Mouse (Mus musculus) heart, postnatal 10 days (tissue): ENCODE data around the gene Kif24. TPM values are rescaled to one million over a fixed set of nuclear protein-coding genes. Genes with fewer than 3 reads are reported as not detected.

Experiments used
- DNase-seq, 2 experiments: peaks; one replicate each; pipeline ENCODE4 v3.0.0; 2021
- intact Hi-C: fragments of 180-260 bp; cut with DNase I; formaldehyde crosslinking; loops from one replicate; pipeline ENCODE4 v1.15.1; 2025
- total RNA-seq, 2 experiments: library from RNA; stranded (reverse); gene quantifications; 2 replicates each; pipeline ENCODE4 v1.2.3; 2021

Gene Kif24
- total RNA-seq, 2 experiments from 2014 or later = 1.4 to 2.0 TPM

DNA sequence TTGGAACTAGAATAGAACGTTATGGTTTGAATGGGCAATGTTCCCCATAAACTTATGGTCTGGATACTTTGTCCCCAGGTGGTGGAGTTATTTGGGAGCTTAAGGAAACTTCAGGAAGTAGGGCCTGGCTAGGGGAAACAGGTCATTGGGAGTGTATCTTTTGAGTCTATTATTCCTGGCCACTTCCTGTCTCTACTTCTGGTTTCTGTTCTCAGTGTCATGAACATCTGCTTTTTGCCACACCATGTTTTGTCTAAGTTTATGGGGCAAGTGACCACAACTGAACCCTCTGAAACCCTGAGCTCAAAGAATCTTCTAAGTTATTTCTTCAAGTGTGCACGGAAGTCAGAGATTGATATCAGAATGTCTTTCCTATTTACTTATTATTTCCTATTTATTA is 57.3 kb downstream of the Kif24 start:
- intact Hi-C loops = no loop called here
- no peak for DNase-seq

DNA sequence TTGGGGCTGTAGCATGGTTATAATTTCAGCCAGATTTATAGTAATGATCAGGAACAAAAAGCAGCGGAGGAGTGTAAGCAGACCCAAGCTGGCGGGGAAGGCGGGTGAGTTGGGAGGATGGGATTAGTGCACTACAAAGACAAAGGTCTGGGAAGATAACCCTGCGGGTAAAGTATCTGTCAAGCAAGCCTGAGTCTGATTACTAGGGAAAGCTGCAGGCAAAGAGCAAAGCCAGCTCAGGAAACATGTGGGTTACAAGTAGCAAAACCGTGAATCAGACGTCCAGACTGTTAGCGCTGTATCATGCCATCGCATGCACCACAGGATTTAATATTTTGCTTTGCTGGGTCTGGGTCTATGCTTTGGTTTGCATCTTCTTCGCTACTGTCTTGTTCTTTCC is 58.1 kb downstream of the Kif24 start:
- intact Hi-C loops = no loop called here
- DNase-seq = no peak

DNA sequence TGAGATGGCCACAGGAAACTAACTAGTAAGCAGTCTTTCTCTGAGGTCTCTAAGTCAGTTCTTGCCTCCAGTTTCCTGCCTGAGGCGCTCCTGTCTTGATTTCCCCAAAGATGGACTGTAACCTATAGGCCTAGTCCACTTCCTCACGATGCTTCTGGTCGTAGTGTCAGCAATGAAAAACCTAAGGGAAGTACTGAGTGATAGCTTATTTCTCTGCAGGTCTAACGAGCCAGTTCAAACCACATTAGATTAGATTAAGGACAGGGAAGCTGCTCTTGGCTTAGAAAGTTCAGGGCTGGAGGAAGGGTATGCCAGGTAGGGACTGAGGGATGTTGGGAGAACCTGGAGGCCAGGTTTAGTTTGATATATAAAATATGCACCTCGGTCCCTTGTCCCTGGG is 63.1 kb downstream of the Kif24 start:
- no peak for DNase-seq
- intact Hi-C loops = no loop called here

DNA sequence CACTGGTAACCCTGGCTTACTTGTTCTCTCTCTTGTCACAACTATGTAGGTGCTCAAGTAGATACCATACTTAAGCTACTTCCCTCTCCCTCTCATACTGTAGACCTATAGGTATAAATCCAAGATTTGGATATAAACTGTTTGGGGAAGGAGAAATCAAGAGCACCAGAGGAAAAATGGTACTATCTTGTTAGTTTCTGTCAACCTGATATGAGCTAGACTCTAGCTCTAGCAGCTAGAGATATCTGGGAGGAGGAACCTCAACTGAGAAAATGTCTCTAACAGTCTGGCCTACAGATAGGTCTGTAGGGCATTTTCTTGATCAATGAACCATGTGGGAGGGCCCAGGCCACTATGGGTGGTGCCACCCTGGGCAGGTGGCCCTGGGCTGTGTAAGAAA is 63.5 kb downstream of the Kif24 start:
- DNase-seq = no peak
- intact Hi-C loops = no loop called here

DNA sequence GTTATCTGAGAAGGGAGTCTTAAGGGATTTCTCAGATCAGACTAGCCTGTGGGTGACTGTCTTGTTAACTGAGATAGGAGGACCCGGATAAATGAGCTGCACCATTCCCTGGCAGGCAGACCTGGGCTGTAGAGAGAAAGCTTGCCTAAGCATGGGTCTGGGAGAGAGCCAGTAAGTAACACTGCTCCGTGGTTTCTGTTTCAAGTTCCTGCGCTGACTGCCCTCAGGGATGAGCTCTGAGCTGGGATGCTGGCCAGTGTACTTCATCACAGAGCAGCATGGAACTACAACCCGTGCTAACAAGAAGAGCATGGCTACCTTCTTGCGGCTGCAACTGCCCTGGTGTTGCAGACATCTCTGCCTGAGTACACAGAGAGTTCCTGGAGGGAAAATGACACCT is 64.8 kb downstream of the Kif24 start:
- peak; percentile 24 to 29 for DNase-seq
- intact Hi-C loops = no loop called here

DNA sequence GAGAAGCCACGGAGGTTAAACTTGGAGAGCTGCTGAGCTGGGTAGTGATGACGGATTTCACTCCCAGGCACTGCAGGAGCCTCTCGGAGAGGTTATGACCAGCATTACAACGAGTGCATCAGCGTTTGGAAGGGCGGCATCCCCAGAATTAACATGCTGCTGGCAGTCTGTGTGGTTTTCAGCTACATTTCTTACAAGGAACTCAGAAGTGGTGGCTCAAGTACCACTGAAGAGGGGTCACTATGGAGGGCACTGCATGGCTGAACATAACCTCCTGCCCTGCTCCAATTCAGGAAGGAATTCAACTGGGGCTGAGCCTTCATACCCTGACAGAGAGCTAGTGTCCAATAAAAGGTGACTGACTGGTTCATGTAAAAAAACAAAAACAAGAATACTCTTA is 66.3 kb downstream of the Kif24 start:
- no peak for DNase-seq
- intact Hi-C loops = no loop called here

DNA sequence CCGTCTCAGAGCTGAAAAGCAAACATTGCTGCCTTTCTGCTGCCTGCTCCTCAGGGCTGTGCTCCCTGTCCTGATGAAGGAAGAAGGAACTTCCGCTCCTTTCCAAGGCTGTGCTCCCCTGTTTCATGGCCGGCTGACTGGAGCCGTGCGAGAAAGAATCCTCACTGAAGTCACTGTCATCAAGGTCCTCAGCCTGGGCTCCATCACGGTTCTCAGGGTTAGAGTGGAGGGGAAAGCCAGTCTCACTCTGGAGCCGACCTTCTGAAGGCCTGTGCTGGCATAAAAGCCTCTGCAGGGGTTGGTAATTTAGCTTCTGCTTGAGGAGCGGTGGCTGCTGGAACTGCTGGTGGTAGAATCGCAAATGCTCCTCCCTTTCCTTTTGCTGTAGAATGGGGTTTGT is 70.0 kb downstream of the Kif24 start:
- no peak for DNase-seq
- intact Hi-C loops = loop anchor here (5.0 kb wide), 1 partner anchor 77 kb away; no protein-coding TSS in a partner anchor

DNA sequence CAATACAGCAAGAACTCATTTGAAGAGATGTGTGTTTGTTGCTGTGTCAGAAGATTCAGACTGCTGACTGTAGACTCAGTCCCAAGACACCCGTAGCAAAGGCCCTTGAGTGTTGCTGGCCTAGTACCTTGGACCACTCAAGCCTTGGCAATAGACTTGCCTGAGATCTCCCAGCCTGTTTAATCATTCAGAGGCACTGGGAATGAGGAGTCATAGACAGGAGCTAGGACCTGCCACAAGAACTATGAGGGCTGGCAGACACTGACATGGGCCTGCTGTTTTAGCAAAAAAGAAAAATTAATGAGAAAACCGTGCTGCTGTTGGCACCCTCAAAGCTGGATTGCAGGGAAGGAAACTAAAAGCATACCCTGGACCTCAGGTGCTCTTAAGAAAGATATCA is 73.7 kb downstream of the Kif24 start:
- intact Hi-C loops = loop anchor here (2.0 to 5.0 kb wide), 2 partner anchors 74 to 340 kb away; no protein-coding TSS in a partner anchor
- DNase-seq = no peak

DNA sequence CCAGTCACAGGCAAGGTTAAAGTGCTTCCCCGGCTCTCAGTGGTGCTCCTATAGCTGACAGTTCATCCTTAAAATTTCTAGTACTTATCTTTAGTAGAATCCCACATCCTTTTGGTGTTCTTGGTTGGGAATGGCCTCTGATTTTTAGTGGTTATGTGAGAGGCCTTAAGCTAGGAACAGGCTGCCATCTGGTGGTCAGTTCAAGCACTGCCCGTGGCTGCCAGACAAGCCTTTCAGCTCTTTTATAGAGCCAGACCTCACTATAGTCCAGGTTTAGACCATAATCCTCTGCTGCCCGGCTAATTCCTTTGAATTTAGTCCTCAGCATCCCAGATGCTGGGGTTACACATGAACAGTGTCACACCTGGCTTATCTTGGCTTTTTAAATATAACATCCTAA is 74.6 kb downstream of the Kif24 start:
- DNase-seq = peak; percentile 87 to 91

DNA sequence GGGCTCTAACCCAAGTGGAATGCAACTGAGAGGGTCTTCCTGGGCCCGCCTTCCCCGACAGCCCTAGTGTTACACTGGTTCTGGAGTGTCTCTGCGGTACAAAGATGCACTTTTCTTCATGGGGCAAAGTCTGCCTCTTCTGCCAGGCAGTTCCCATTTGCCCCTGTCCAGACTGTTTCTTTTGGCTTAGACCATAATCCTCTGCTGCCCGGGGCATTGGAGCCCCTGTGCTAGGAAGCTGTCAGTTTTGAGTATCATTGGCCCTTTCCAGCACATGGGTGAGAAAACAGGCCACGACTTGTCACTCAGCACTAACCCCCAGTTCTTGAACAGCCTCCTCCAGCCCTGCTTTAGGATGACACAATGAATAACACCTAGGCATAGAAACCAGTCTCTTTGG is 75.4 kb downstream of the Kif24 start:
- intact Hi-C loops = loop anchor here (5.0 kb wide), 1 partner anchor 162 kb away; no protein-coding TSS in a partner anchor
- no peak for DNase-seq

More for the DNA sequence above, 74.6 kb downstream of the Kif24 start:
- intact Hi-C loops = loop anchor here (2.0 to 5.0 kb wide), 2 partner anchors 73 to 339 kb away; no protein-coding TSS in a partner anchor

DNA sequence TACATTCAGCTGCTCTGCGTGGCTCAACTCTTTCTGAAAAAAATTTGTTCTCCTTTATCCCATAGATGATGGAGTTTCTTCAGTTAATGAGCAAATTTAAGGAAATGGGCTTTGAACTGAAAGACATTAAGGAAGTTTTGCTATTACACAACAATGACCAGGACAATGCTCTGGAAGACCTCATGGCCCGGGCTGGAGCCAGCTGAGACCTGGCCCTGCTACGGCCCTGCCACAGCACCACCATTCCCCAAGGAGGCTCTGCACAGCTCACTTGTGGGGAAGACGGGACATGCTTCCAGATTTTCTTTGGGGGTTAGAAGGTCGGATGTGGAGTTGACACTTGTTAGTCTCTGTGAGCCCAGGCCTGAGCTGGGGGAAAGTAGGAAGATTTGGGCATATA is 76.1 kb downstream of the Kif24 start:
- intact Hi-C loops = loop anchor here (5.0 kb wide), 1 partner anchor 161 kb away; no protein-coding TSS in a partner anchor
- no peak for DNase-seq

DNA sequence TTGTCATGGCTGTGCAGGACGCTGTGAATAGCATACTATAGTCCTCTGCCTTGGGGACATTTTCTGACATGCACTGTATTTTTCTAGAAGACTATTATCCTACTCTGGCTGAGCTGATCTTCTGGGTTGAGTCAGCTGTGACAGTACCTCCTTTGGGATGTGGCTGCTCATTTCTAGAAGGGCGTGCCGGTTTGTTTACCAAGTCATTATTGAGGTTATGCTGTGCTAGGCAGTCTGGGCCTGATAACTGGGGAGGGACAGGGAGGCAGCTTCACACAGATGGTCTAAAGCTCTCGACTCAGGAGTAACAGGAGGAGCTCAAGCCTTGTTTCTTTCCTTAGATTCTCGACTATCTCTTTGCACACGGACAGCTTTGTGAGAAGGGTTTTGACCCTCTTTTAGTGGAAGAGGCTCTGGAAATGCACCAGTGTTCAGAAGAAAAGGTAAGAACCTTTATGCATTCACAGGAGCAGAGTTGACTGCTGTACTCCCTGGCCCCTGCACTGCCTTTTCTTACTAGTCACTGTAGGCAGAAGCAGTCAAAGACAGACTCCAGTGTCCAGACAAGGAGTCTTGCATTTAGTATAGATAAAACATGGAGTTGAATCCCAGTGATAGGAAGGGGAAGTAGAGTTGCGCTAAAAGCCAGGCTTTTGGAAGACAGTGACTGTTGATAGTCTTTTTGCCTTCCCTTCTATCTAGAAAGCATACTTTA is 76.8 kb downstream of the Kif24 start:
- intact Hi-C loops = loop anchor here (5.0 kb wide), 1 partner anchor 161 kb away; no protein-coding TSS in a partner anchor
- peak; percentile 28 to 35 for DNase-seq

DNA sequence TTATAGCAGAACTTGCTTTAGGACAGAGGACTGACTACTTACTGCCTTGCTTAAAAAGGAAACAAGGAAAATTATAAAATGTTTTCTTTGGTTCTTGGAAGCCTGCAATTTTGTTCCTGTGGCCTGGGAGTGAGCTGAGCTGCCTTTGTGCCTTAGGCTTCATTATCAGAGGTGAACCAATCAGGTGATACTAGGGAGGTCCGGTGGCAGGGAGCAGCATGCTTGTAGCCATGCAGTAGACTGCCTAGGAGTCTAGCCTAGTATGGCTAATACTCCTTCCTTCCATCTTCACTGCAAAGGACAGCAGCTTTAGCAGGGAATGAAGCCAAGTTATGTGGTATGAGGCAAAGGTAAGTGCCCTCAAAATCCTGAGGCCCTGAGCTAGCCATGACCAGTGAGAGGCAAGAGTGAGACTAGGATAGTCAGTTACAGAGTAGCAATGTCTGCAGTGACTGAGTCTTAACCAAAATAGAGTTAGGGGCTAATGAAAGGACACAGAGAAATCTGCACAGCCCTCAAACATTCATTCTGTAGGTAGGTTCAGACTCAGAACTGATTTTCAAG is 78.2 kb downstream of the Kif24 start:
- no peak for DNase-seq
- intact Hi-C loops = loop anchor here (5.0 kb wide), 1 partner anchor 159 kb away; no protein-coding TSS in a partner anchor

DNA sequence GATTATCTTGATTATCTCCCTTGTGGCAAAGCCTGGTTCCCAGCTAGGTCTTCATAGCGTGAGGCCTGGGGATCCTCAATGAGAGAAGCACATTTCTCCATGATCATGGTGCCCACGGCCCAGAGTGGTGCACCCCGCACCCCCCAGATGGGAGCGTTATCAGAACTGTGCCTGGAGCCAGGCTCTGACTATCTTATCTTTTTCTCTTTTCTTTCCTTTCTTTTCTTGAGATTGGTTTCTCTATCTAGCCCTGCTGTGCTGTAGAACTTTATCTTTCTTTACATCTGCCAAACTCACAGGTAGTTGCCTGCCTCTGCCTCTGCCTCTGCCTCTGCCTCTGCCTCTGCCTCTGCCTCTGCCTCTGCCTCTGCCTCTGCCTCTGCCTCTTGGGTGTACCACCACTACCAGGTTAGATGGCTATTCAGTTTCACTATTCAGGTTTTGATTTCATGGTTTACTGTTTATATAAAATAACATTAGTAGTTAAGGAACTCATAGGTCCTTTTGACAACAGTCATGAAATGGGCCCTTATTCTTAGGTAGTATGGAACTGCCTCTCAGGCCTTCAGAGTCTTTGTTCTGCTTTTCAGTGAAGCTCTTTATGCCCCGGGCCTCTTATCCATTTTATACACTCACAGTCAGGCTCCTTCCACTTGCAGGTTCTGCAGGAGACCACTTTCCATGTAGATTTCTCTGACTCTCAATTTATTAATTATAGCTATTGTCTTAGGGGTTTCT is 83.3 kb downstream of the Kif24 start:
- no peak for DNase-seq
- intact Hi-C loops = no loop called here

DNA sequence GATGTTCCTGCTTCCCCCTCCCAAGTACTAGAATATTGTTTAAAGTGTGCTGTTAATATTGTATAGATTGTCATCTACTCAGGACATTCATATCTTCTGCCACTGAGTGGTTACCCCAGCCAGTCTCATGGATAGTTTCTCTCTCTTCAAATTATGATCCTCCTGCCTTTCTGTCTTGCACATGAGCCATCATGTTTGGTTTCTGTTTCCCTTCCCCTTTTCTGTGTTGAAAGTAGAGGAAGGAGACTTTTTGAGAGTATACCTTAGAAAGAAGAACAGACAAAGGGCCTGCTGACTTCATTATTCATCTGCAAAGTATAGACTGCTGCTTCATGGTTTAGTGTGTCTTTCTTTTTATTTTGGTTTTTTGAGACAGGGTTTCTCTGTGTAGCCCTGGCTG is 87.1 kb downstream of the Kif24 start:
- no peak for DNase-seq
- intact Hi-C loops = no loop called here

DNA sequence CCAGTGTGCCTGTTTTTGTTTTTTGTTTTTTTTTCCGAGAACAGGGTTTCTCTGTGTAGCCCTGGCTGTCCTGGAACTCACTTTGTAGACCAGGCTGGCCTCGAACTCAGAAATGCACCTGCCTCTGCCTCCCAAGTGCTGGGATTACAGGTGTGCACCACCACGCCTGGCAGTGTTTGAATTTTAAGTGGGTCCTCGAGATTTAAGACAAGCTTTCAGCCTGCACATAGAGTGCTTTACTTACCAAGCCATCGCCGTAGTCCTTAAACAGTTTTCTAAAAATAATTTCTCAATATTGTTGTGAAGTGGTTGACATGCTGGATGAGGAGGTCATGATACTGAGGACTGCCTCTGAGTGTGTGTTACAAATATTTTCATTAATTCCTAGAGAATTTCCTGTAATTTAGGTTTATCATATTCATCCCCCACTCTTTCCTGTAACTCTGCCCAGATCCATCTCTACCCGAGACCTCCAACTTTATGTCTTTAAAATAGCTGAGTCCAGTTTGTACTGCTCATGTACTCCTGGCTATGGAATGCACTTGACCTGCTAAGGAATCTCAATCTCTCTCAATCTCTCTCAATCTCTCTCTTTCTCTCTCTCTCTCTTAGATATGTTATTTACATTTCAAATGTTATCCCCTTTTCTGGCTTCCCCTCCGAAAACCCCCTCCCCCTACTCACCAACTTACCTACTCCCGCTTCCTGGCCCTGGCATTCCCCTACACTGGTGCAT is 94.8 kb downstream of the Kif24 start:
- intact Hi-C loops = no loop called here
- DNase-seq = no peak

DNA sequence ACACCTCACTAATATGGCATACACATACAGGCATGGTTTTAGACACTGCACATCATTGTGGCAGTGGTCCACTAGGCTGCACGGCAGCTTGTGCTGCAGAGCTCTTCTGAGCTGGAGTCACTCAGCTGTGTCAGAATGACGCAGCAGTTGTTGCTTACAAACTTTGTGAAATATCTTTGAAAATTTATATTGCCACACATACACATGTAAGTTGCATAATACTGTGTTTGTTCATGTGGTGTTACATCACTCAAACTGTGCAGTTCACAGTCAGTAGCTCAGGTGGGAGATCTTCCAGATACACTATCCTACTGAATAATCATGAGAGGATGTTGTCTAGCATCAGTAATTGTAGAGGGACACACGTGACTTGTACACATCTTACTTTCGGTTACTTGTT is 96.5 kb downstream of the Kif24 start:
- intact Hi-C loops = no loop called here
- no peak for DNase-seq

DNA sequence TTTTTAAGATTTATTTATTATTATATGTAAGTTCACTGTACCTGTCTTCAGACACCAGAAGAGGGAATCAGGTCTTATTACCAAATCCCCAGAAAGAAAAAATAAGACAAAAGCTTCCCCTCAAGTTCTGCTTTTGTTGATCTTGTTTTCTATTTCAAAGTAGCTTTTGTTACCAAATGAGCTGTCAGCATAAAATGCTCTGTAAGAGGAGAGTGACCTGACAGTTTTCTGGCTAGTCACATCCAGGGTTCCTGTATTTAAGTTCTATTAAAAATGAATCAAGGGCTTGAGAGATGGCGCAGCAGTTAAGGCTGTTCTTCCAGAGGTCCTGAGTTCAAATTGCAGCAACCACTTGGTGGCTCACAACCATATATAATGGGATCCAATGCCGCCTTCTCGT is 103.6 kb downstream of the Kif24 start:
- no peak for DNase-seq
- intact Hi-C loops = no loop called here

DNA sequence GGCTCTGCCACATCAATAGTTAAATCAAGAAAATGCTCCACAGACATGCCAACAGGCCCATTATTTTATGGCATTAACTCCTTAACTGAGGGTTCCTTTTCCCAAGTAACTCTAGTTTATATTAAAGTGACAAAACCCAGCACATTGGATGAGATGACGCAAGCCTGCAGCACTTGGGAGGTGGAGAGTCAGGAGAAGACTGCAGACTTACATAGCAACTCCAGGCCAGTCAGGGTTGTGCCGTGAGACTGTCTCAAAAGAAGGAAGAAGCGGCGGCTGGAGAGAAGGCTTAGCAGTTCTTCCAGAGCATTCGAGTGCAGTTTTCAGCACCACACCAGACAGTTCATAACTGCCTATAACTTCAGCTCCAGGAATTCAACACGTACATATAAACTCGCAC is 105.3 kb downstream of the Kif24 start:
- DNase-seq = no peak
- intact Hi-C loops = no loop called here

DNA sequence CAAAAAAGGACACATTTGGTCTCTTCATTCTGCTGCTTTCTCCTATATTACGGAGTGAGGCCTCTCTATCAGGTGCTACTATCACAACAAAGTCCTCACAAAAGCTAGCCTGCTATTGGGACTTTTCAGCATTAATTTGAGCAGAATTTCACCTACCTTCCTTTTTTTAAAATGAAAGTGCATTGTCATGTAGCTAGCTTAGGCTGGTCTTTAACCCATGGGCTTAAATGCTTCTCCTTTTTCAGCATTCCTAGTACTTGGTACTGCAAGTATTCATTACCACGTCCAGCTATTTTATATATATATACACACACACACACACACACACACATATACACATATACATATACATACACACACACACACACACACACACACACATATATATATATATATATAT is 106.0 kb downstream of the Kif24 start:
- intact Hi-C loops = no loop called here

DNA sequence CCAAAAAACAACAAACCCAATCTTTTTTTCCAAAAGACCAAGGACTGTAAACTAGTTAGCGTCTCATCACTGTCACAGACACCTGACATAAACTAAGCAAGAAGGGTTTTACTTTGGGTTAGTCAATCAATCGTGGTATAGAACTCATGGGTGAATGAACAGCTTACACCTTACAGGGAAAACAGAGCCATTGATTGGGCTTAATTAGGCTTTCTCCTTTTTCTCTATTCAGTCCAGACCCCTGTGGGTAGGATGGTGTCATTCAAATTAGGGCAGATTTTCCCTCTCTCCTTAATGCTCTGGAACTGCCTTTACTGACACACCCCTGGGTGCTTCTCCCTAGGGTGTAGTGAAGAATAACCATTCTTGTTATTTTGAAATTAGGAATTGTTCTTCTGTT is 107.5 kb downstream of the Kif24 start:
- no peak for DNase-seq
- intact Hi-C loops = no loop called here

More for the DNA sequence above, 106.0 kb downstream of the Kif24 start:
- DNase-seq = no peak
